Comparison of ENCODE assay signal across 7 mouse cellular contexts in the genomic region with DNA sequence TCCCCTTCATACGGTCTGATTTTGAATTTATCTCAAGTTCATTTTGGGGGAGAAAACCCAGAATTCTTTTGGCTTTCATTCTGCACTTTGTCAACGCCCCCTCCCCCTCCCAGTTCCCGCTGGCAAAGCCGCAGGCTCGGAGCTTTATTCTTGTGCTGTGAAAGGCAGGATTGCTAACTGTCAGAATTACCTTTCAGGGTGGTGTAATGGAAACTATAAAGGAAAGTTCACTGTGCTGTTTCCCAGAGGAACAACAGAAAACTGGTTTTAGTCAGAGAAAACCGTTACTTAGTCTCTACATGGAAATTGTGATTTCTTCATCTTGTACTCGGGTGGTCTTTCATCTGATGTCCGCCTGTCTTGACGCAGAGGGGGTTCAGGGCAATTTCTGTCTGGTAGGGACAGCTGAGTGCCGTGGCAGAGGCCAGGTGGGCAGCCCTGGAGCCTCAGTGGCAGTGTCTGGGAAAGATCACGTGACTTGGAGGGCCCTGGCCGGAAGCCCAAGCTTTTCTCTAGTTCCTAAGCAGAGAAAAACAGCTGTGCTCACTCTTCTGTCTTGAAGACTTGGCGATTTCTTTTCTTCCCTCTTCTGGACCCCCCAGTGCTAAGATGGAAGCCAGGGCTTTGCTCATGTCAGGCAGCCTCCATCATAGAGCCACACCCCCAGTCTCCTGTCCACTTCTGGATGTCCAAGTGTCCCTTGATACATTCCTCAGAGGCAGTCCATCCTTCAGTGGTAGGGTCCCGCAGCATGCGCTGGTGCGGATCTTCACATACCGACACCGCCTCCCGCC.
A peak's percentile ranks its signal among the peaks of the same experiment; 100 is the strongest.
DNase-seq lines count a peak whose midpoint lies in the region; ATAC-seq lines count a peak whose summit lies in the region.

No protein-coding gene starts in this region.

- 52% methylated on average over 19 of the region's 19 CpGs for WGBS in heart, embryonic 11.5 days (ENCODE audit: insufficient replicate concordance)
- 47% methylated on average over 19 of the region's 19 CpGs for WGBS in limb, embryonic 11.5 days
- WGBS in stomach, embryonic 14.5 days, result 37% methylated on average over 19 of the region's 19 CpGs

- H3K27ac ChIP-seq in heart, embryonic 11.5 days (ENCODE audit: low read depth, low read length), result no peak overlapping the region
- no peak overlapping the region for H3K27ac ChIP-seq in limb, embryonic 11.5 days (replicated peaks; ENCODE audit: low read depth, low read length)
- H3K27ac ChIP-seq in stomach, embryonic 14.5 days (ENCODE audit: low read length), result peak overlapping the region; percentile 90

- DNase-seq in right cerebral cortex, adult 18-20 months, result peak; percentile 11
- DNase-seq in right cerebral cortex, postnatal 36 days (ENCODE audit: low spot score in 2 of 2), result no peak
- DNase-seq in limb, embryonic 11.5 days (ENCODE audit: low spot score), result peak; percentile 29
- DNase-seq in thymus, postnatal 14 days, result no peak

- no peaks in the 10 kb centered on the region for H3K9me3 ChIP-seq in heart, embryonic 11.5 days (replicated peaks; ENCODE audit: control insufficient read depth, low read length)
- H3K9me3 ChIP-seq in limb, embryonic 11.5 days (ENCODE audit: control insufficient read depth, low read length), result no peaks in the 10 kb centered on the region
- H3K9me3 ChIP-seq in stomach, embryonic 14.5 days (ENCODE audit: control insufficient read depth, low read depth, low read length), result no peaks in the 10 kb centered on the region

- H3K27me3 ChIP-seq in heart, embryonic 11.5 days (ENCODE audit: control insufficient read depth, insufficient read depth, low read length), result 0 out of 2 replicates have a peak, but pooled peaks cover 3% of the 10 kb centered on the region
- H3K27me3 ChIP-seq in limb, embryonic 11.5 days (ENCODE audit: control insufficient read depth, insufficient read depth, low read length), result no peaks in the 10 kb centered on the region
- no peaks in the 10 kb centered on the region for H3K27me3 ChIP-seq in stomach, embryonic 14.5 days (ENCODE audit: control insufficient read depth, insufficient read depth, low read length)

- no peaks in the 10 kb centered on the region for H3K36me3 ChIP-seq in heart, embryonic 11.5 days (ENCODE audit: control insufficient read depth, insufficient read depth, low read length)
- no peaks in the 10 kb centered on the region for H3K36me3 ChIP-seq in limb, embryonic 11.5 days (ENCODE audit: control insufficient read depth, insufficient read depth, low read length)
- no peaks in the 10 kb centered on the region for H3K36me3 ChIP-seq in stomach, embryonic 14.5 days (ENCODE audit: control insufficient read depth, insufficient read depth, low read length)

- no peak overlapping the region for H3K4me3 ChIP-seq in heart, embryonic 11.5 days (ENCODE audit: low read depth, low read length)
- no peak overlapping the region for H3K4me3 ChIP-seq in limb, embryonic 11.5 days (ENCODE audit: low read depth, low read length)
- H3K4me3 ChIP-seq in stomach, embryonic 14.5 days (ENCODE audit: low read depth, low read length), result no peak overlapping the region

- no peak overlapping the region for H3K9ac ChIP-seq in heart, embryonic 11.5 days (ENCODE audit: low read depth, low read length)
- peak overlapping the region; percentile 40 for H3K9ac ChIP-seq in limb, embryonic 11.5 days (ENCODE audit: low read length)
- no peak overlapping the region for H3K9ac ChIP-seq in stomach, embryonic 14.5 days (replicated peaks; ENCODE audit: low read depth, low read length)

- H3K4me2 ChIP-seq in heart, embryonic 11.5 days, result 0 out of 2 replicates have a peak overlapping the region, but pooled peaks have one; percentile 11
- H3K4me2 ChIP-seq in limb, embryonic 11.5 days (ENCODE audit: low read depth, severe bottlenecking), result peak overlapping the region; percentile 20; the same call in 1 of the 2 replicates
- peak overlapping the region; percentile 40 for H3K4me2 ChIP-seq in stomach, embryonic 14.5 days (replicated peaks; ENCODE audit: low read depth, low read length)

- ATAC-seq in heart, embryonic 11.5 days (replicated peaks; ENCODE audit: insufficient number of reproducible peaks, low FRiP score, low TSS enrichment), result no peak
- no peak for ATAC-seq in limb, embryonic 11.5 days (ENCODE audit: insufficient number of reproducible peaks, low FRiP score, low TSS enrichment, low read depth)
- peak; percentile 77; the same call in 1 of the 2 replicates for ATAC-seq in stomach, embryonic 14.5 days (ENCODE audit: insufficient number of reproducible peaks, insufficient read depth, low FRiP score, low read depth)
- no peak for ATAC-seq in megakaryocyte-erythroid progenitor cell, adult 5-6 weeks (replicated peaks; ENCODE audit: low FRiP score, low TSS enrichment, poor library complexity, severe bottlenecking)

- 0 out of 2 replicates have a peak, but pooled peaks cover 2% of the 10 kb centered on the region for H3K4me1 ChIP-seq in heart, embryonic 11.5 days (ENCODE audit: control insufficient read depth, insufficient read depth, low read length)
- H3K4me1 ChIP-seq in limb, embryonic 11.5 days (ENCODE audit: control insufficient read depth, insufficient read depth, low read length), result peaks cover 3% of the 10 kb centered on the region
- H3K4me1 ChIP-seq in stomach, embryonic 14.5 days (ENCODE audit: control insufficient read depth, insufficient read depth, low read length), result peaks cover 5% of the 10 kb centered on the region; the same call in 1 of the 2 replicates

Comparison
In these comparisons a context has a peak if more than half of its experiments do, and no peak if none do; other contexts are left out.
1. DNase-seq: peak in right cerebral cortex, adult 18-20 months (single experiment) and limb, embryonic 11.5 days (single experiment); none in right cerebral cortex, postnatal 36 days (0 of 2) and thymus, postnatal 14 days (single experiment).
2. Peak in every context shown above with its lines, with median percentiles within 50 percentile points of each other: H3K4me2 ChIP-seq.